Mouse (Mus musculus) kidney, adult 2 months (tissue): ENCODE data around the gene Gm42372. TPM values are rescaled to one million over a fixed set of nuclear protein-coding genes. Genes with fewer than 3 reads are reported as not detected.

Experiments used
- DNase-seq: peaks from one replicate; pipeline ENCODE4 v3.0.0; 2021
- H3K27ac ChIP-seq: fragments of 200-500 bp; 2 replicates; pipeline ENCODE4 v1.5.1; 2012; ENCODE audit warnings: low read depth, low read length, control low read depth, inconsistent platforms; ENCODE audit not compliant: insufficient read depth
- H3K27me3 ChIP-seq: fragments of 200-500 bp; replicated peaks from 2 replicates; pipeline ENCODE4 v1.6.1; 2012; ENCODE audit warnings: mild to moderate bottlenecking, moderate library complexity, low read length, inconsistent platforms; ENCODE audit not compliant: control insufficient read depth, insufficient read depth
- H3K36me3 ChIP-seq: fragments of 200-500 bp; 2 replicates; pipeline ENCODE4 v1.6.1; 2012; ENCODE audit warnings: mild to moderate bottlenecking, moderate library complexity, low read length, inconsistent platforms; ENCODE audit not compliant: control insufficient read depth, insufficient read depth
- H3K4me1 ChIP-seq: fragments of 200-500 bp; 2 replicates; pipeline ENCODE4 v1.6.1; 2011; ENCODE audit warnings: low read length; ENCODE audit not compliant: control insufficient read depth, insufficient read depth
- H3K4me3 ChIP-seq: fragments of 200-500 bp; 2 replicates; pipeline ENCODE4 v1.5.1; 2011; ENCODE audit warnings: mild to moderate bottlenecking, low read depth, low read length, control low read depth; ENCODE audit not compliant: insufficient read depth
- CTCF ChIP-seq: fragments of 200-500 bp; conservative IDR thresholded peaks from 2 replicates; pipeline ENCODE4 v1.5.1; 2011; ENCODE audit warnings: low read depth, mild to moderate bottlenecking, control low read depth, low read length, moderate library complexity, mixed read lengths; ENCODE audit not compliant: insufficient read depth, insufficient read length
- POLR2A ChIP-seq: fragments of 200-500 bp; IDR thresholded peaks from one replicate; pipeline ENCODE4 v1.6.1; 2011; ENCODE audit warnings: low read depth, low read length, control low read depth
- WGBS: fragments of 180-500 bp; shearing (Covaris S2); methylation state at CpG from one replicate; pipeline ENCODE4 v1.1.7; 2018; 5-methylcytosine and 5-hydroxymethylcytosine counted together
- polyA plus RNA-seq: library from polyadenylated mRNA; depleted of rRNA; stranded (reverse); fragments of >200 nt; gene quantifications from 2 replicates; pipeline ENCODE4 v1.2.3, GENCODE M21; 2012

Gm42372 gene
- polyA plus RNA-seq, 1 experiment: 0.08 TPM

DNA sequence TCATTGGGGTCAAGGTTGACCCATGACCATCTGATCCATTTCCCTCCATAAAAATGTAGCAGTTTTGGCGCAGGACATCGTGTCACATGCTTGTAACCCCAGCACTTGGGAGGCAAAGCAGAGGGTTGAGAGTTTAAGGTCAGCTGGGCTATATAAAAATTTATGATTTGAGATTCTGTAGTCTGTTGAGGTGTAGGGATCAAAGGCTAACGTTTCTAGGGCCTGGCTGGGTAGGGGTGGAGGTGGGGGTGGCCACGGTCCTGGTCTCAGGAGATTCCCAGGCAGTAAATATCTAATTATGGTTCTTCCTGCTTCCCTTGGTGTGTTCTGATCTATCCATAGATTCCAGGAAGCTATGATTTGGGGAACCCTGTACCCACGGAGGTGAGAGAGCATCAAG lies 21.2 kb upstream of the Gm42372 start:
- WGBS: 66% methylated on average over 5 of the region's 5 CpGs
- TF ChIP-seq POLR2A (no peak), CTCF (no peak)
- no peak for DNase-seq
- Histone ChIP-seq H3K27ac (no peak overlapping the region), H3K4me3 (no peak overlapping the region), H3K36me3 (no peaks in the 10 kb centered on the region), H3K27me3 (no peaks in the 10 kb centered on the region), H3K4me1 (no peaks in the 10 kb centered on the region)

DNA sequence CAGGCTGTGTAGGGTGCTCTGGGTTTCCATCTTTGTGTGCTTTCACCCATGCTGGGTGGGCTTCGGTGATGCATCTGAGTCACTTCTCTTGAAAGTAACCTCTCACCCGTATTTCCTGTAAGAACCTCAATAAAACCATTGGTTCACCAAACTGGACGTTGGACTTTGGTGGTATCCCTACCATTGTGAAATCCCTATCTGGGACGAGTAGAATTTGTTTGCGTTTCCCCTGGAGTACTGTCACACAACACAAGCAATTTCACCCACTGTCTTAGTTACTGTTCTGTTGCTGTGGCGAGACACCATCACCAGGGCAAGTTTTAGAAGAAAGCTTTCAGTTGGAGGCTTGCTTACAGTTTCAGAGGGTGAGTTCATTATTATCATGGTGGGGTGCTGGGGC lies 14.5 kb upstream of the Gm42372 start:
- TF ChIP-seq POLR2A (no peak), CTCF (no peak)
- Histone ChIP-seq H3K27ac (no peak overlapping the region), H3K4me3 (no peak overlapping the region), H3K36me3 (no peaks in the 10 kb centered on the region), H3K4me1 (no peaks in the 10 kb centered on the region), H3K27me3 (no peaks in the 10 kb centered on the region)
- DNase-seq: no peak
- WGBS: 84% methylated on average over 6 of the region's 6 CpGs

DNA sequence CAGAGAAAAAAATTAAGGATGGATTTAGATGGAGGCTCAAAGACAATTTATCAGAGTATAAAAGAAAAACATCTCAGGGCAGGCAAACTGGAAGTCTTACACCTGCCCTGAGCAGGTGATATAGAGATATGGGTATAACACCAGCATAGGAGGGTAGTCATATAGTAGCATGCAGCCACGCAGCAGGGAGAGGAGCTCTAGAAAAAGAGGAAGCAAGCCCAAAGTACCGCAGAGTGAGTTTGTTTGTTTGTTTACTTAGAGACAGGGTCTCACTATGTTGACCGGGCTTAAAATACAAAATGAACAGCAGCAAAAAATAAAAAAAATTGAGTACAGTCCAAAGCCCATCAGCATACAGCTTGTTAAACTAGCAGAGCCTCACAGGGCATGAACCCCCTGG lies 11.7 kb upstream of the Gm42372 start:
- Histone ChIP-seq H3K27ac (no peak overlapping the region), H3K4me3 (no peak overlapping the region), H3K4me1 (no peaks in the 10 kb centered on the region), H3K27me3 (no peaks in the 10 kb centered on the region), H3K36me3 (no peaks in the 10 kb centered on the region)
- no peak for DNase-seq
- TF ChIP-seq POLR2A: no peak
- no peak for TF ChIP-seq CTCF
- WGBS: 83% methylated on average over 3 of the region's 3 CpGs

DNA sequence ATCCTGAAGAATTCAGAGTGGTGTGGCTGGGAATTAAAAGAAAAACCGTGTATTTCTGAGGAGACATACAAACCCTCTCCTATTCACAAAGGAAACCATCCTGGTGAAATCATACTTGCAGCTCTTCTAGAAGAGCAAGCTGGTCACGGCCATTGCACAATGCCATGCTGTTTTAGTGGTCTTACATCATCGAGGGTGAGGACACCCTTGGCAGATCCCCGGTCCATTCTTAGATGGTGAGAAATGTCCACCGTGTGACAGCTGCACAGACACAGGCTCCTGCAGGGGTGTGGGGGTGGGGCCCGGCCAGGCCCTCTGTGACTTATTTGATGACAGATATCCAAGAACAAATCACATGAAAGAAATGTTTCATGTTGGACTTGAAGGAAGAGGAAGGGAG lies 8.9 kb upstream of the Gm42372 start:
- Histone ChIP-seq H3K27ac (no peak overlapping the region), H3K4me1 (no peaks in the 10 kb centered on the region), H3K4me3 (no peak overlapping the region), H3K27me3 (no peaks in the 10 kb centered on the region), H3K36me3 (no peaks in the 10 kb centered on the region)
- WGBS: 54% methylated on average over 6 of the region's 6 CpGs
- TF ChIP-seq POLR2A: no peak
- TF ChIP-seq CTCF: no peak
- DNase-seq: no peak

DNA sequence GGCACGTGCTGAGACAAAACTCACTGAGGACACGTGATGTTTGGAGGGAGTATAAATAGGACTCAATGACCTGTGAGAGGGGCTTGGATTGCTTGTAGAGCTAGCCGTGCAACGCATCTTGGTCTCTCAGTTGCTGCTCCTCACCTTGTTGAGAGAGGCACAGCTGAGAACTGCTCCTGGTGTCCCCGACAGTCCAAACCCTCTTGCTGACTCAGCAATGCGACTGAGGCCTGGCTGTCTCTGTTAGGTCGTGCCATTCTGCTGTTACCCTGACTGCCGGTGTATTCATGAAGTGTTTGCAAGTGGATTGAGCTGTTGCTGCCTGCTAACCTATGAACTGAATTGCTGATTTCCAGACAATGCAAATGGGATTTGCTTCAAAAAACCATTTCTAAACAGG lies 6.6 kb upstream of the Gm42372 start:
- Histone ChIP-seq H3K36me3 (no peaks in the 10 kb centered on the region), H3K27me3 (no peaks in the 10 kb centered on the region), H3K27ac (no peak overlapping the region), H3K4me1 (no peaks in the 10 kb centered on the region), H3K4me3 (no peak overlapping the region)
- DNase-seq: no peak
- WGBS: 48% methylated on average over 8 of the region's 8 CpGs
- TF ChIP-seq POLR2A (no peak), CTCF (no peak)

DNA sequence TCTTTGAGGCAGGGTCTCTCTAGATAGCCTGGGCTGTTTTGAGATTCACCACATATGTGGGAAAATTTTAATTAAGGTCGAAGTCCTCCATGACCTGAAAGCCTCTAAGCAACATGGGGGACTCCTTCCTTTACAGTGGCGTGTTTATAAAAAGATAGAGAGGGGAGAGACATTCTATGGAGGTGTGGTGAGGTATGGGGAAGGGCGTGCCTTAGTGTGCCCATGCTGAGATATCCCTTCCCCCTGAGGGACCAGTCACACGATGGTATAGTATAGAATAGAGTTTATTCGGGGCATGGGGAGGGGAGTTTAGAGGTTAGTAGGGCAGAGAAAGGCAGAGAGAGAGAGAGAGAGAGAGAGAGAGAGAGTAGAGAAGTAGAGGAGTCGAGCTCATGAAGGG lies 4.7 kb upstream of the Gm42372 start:
- Histone ChIP-seq H3K36me3 (no peaks in the 10 kb centered on the region), H3K27ac (no peak overlapping the region), H3K4me3 (no peak overlapping the region), H3K4me1 (no peaks in the 10 kb centered on the region), H3K27me3 (no peaks in the 10 kb centered on the region)
- TF ChIP-seq POLR2A: no peak
- TF ChIP-seq CTCF: no peak
- no peak for DNase-seq
- WGBS: 74% methylated on average over 6 of the region's 6 CpGs

DNA sequence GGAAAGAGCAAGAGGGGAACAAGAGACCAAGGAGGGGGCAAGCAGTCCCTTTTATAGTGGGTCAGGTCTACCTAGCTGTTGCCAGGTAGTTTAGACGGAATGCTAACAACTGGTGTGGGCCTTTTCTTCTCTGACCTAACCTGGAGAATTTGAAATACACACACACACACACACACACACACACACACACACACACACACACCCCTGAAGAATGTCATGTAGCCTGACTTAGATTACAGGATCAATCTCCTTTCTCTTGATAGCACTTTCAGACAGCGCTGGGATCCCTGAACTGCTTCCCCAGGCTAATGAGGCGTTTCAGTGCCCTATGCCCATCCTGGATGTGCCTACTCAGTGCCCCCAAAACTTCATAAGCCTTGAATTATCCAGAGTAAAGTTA lies 4.3 kb upstream of the Gm42372 start:
- no peaks in the 10 kb centered on the region for H3K36me3 ChIP-seq
- no peak overlapping the region for H3K4me3 ChIP-seq
- DNase-seq: no peak
- H3K27me3 ChIP-seq: no peaks in the 10 kb centered on the region
- TF ChIP-seq POLR2A: no peak
- TF ChIP-seq CTCF: no peak
- no peak overlapping the region for H3K27ac ChIP-seq
- 81% methylated on average over 3 of the region's 3 CpGs for WGBS
- H3K4me1 ChIP-seq: no peaks in the 10 kb centered on the region

DNA sequence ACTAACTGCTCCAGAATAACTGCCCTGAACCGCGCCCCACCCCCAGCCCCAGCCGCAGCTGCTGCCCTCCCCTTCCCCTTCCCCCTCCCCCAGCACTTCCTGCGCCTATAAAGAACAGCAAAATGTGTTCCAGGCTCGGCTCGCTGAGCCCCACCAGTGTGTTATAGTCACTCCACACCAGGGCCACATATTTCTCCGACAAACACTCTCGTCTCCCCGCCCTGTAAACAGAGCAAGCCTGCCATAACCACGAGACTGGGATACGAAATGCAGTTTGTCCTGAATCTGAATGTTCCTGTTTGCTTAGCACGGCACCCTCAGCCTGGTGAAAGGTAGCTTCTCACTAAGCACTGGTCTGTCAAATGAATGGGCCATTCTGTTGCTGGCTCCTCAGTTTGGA lies 2.5 kb upstream of the Gm42372 start:
- Histone ChIP-seq H3K36me3 (no peaks in the 10 kb centered on the region), H3K27ac (no peak overlapping the region), H3K4me3 (peak overlapping the region; percentile 2; the same call in 1 of the 2 replicates), H3K4me1 (no peaks in the 10 kb centered on the region), H3K27me3 (no peaks in the 10 kb centered on the region)
- DNase-seq: peak; percentile 10
- no peak for TF ChIP-seq POLR2A
- no peak for TF ChIP-seq CTCF
- 2% methylated on average over 12 of the region's 12 CpGs for WGBS
